Mouse (Mus musculus) kidney, adult 11 months (tissue): ENCODE data around the gene Gm48551.

Source experiments
- DNase-seq: peaks from one replicate; pipeline ENCODE4 v3.0.0; 2022

The Gm48551 gene

DNA sequence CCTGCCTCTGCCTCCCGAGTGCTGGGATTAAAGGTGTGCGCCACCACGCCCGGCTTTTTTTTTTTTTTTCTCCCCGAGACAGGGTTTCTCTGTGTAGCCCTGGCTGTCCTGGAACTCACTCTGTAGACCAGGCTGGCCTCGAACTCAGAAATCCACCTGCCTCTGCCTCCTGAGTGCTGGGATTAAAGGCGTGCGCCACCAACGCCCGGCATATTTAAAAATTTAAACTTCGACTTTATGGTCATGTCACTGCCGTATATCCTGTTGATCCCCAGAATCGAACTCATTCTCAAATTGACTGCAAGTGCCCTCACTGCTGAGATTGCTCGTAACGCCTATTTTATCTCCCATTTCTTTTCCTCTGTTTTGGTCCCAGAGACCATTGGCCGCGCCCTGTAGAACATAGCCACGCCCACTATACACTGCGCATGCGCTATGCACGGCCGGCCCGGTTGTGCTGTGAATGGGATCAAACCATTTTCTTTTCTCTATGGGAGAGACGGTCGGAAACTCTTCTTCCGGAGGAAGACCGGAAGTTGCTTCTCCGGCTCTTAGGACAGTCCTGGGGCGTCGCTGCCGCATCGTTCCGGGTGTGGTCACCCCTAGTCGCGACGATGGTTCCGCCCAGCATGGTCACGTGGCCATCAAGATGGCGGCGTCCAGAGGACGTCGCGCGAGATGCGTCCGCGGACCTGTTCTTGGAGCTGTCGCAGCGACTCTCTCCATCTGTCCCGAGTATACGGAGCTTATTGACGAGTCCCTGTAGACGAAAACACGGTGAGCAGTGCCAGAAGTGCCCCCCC lies at the start of gene Gm48551, which contains the start of gene Dohh:
Gm48551 (plus strand) TSS at position 665 of the 803 bp plus-strand sequence.
Dohh (plus strand) TSS at position 627 of the 803 bp plus-strand sequence.
- DNase-seq: peak; percentile 98

- DNase-seq: no peak
These were observed 48.6 kb upstream of the Gm48551 start for GRCm38 (mm10) chr10:81335393-81336340.

DNA sequence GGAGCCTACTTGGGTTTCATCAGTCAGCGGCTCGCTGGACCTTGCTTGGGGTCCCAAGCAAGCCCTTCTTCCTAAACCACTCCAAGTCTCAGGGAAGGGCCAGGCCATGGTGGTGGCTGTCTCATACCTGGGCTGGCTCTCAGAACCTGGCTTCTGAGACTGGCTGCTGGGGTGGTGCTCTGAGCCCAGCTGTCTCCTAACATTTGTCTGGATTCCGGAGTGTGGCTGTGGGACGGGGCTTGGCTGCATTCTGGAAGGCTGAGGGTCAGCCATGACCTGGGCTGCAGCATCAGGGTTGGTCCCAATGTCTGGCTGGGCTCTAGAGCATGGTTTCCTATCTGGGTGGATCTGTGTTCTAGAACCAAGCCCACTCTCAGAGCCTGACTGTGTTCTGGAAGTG lies 47.7 kb upstream of the Gm48551 start:
- no peak for DNase-seq

GRCm38 (mm10) chr10:81340551-81341332 lies 43.5 kb upstream of the Gm48551 start:
- DNase-seq: no peak

DNA sequence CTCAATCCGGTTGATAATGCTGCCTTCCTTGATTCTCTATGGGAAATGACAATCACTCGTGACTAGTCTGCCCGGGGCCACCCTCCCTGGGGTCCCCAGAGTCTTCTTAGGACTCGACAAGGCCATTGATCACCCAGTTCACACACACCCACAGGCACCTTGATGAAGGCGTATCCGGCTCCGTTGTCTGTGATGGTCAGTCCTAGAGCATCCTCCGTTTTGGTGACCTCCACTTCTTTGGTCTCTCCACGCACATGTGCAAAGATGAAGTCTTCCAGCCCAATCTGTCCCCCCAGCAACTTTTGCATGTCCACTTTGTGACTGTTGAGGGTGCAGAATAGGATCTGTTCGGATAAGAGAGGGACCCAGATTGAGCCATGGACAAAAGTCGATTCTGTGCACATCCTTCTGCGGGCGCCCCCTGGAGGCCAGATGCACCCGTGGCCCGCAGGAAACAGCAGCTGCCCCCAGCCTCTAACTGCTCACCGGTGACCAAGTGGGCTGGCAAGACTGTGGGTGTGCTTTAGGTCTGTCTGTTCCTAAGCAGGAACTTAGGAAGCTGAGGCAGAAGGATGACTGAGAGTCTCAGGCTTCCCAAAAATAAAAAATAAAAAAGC lies 42.8 kb upstream of the Gm48551 start:
- DNase-seq: peak; percentile 49

DNA sequence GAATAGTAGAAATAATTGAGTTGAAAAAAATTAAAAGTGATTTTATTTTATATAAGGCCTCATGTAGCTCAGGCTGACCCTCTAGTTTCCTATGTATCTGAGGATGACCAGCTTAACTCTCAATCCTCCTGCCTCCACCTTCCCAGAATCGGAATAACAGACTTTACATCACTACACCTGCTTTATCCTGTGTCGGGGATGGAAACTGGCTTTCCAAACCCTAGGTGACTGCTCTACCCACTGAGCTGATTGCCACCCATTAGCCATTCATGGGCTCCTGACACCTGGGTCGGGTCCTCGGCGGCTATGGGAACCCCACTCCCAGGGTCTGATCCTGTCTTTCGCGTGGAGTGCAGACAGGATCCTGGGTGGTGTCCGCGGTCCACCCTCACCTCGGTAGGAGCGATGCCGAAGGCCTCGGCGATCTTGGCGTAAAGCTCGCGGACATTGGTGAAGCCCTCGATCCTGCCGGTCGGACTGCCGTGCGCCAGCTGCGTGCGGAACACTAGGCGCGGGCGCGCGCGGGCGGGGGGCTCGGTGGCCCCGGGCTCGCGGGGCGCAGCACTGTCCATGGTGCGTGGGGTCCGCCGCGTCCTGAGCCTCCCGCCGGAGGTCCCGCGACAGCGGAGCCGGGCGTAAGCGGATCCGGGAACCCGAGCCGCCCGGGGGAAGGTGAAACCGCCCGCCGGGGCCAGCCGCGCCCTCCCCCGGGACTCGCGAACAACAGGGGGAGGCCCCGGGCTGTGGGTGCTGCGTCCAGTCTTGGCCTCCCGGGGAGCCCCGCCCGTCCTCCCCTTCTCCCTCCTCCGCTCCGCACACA lies 41.4 kb upstream of the Gm48551 start, which contains the start of gene Gipc3:
Gipc3 (minus strand) TSS at position 581 of the 820 bp plus-strand sequence.
- DNase-seq: no peak

- DNase-seq: peak; percentile 29
These were observed 39.7 kb upstream of the Gm48551 start for GRCm38 (mm10) chr10:81344421-81345161.

GRCm38 (mm10) chr10:81345162-81345534 lies 39.1 kb upstream of the Gm48551 start:
- DNase-seq: no peak

DNA sequence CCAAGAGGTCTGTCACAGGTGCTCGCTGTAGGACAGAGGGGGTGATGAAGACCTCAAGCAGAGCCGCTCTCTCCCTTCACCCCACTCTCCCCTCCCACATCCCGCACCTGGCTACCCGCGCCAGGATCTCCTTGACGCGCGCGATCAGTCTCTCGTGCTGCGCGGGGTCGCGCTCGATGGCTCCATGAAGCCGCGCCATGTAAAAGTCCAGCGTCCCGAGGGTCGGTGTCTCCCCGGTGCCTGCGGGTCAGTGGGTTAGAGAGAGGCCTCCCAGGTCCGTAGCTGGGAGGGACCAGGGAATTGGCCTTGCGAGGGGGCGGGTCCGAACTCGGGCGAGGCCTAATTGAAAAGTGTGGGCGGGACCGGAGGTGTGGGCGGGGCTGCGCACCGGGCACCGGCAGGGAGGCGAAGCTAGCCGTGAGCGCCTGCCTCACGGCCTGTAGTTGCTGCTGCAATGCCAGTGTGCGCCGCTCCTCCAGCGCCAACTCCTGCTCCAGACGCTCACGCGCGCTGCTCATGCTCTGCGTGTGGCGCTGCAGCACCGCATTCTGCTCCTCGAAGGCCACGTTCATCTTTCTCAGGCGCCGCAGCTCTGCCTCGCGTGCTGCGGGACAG lies 37.7 kb upstream of the Gm48551 start:
- DNase-seq: peak; percentile 80

GRCm38 (mm10) chr10:81349146-81349545 lies 35.1 kb upstream of the Gm48551 start:
- DNase-seq: peak; percentile 83

- DNase-seq: no peak
These were observed 34.3 kb upstream of the Gm48551 start for GRCm38 (mm10) chr10:81349961-81350350.

GRCm38 (mm10) chr10:81350351-81351063 lies 33.8 kb upstream of the Gm48551 start, which contains the start of gene Hmg20b:
Gene Hmg20b (minus strand): TSS chr10:81350480.
- peak; percentile 99 for DNase-seq

- DNase-seq: no peak
These were observed 32.5 kb upstream of the Gm48551 start for GRCm38 (mm10) chr10:81351678-81352291.

DNA sequence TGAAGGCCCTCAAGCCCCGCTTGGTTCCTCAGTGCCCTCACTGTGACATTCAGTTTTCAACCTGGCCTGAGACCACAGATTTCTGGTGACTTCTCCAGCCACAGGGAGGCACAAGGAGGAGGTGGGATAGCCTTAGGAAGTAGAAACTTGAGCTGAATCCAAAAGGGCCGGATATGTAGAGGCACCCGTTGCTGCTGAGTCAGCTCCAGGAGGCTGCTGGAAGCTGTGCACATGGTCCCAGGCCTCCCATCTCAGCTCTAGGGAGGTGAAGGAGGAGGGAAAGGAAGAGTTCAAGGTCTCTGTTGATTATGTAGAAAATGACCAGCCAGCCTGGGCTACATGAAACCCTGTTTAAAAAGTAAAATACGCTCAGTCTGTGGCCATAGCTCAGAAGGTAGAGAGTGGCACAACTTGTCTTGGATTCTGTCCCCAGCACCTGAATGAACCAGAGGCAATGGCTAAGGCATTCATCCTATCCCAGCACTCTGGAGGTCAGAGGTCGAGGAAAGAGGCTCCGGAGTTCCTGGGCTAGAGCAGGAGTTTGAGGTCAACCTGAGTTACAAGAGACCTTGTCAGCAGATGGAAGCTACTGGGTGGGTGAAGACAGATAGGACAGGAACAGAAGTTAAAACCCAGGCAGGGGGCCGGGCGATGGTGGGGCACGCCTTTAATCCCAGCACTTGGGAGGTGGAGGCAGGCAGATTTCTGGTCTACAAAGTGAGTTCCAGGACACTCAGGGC lies 29.4 kb upstream of the Gm48551 start:
- no peak for DNase-seq

- no peak for DNase-seq
These were observed 28.7 kb upstream of the Gm48551 start for GRCm38 (mm10) chr10:81355533-81355932.

DNA sequence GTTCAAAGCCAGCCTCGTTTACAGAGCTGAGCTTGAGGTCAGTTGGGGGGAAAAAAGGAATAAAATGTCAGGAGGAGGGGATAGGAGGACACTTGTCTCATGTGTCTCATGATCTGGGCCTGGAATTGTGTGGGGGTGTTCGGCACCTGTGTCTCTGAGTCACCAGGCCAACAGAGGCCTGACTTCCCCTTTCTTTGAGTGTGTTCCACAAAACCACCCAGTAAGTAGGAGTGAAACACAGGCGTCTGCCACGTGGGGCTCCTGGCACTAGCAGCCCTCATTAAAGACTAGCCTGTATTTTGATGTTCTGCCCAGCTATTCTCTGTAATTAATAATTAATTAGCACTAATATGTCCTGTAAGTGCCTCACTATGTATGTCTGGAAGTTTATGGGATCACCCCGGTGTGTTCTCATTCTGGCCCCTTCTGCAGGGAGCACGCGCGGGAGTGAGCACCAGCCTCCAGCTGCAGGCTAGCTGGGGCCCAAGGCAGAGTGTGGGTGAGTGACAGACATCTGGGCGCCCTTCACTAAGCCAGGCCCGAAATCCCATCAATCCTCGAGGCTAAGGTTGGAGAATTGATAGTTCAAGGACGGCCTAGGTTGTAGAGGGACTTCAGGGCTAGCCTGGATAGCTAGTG lies 27.8 kb upstream of the Gm48551 start:
- DNase-seq: peak; percentile 64

DNA sequence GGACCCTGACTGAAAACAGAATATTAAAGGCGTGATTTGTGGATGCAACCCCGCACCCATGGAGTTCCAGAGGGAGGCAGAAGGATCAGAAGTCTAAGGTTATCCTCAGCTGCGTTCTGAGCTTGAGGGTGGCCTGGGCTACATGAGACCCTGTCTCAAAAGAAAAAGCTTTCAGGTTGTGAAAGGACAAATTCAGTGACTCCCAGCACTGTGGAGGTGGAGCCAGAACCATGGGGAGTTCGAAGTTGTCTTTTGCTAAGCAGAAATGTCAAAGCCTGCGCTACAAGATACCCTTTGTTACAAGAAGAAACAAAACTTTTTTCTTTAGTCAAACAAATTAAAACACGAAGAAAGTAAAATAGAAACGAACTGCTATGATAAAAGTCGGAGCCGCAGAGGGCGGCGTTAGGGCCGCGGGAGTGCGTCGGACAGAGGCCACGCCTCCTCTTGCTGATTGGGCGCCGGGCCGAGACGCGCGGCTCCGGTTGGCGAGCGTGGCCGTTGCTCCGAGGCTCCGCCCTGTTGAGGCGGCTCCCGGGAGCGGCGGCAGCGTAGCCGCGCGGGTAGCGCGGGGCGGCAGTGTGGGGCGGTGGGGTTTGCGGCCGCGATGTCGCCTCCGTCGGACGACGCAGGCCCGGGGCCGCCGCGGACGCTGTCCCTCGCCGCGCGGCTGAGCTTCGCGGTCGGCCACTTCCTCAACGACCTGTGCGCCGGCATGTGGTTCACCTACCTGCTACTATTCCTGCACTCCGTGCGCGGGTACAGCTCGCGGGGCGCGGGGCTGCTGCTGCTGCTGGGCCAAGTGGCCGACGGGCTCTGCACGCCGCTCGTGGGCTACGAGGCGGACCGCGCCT lies 27.0 kb upstream of the Gm48551 start, which contains the start of gene Mfsd12:
Mfsd12 (plus strand) TSS at position 501 of the 854 bp plus-strand sequence.
- peak; percentile 85 for DNase-seq
